Mouse (Mus musculus) brain, embryonic 14.5 days (tissue): ENCODE data around the gene Abcf2. TPM values are rescaled to one million over a fixed set of nuclear protein-coding genes. Genes with fewer than 3 reads are reported as not detected.

ENCODE experiments used
- DNase-seq: peaks from one replicate; pipeline ENCODE4 v3.0.0-alpha.2; 2011; ENCODE audit warnings: low read depth
- CTCF ChIP-seq: fragments of 200-500 bp; IDR thresholded peaks from 2 replicates; pipeline ENCODE4 v1.5.1; 2012; ENCODE audit warnings: inconsistent platforms, mild to moderate bottlenecking, moderate library complexity, borderline replicate concordance; ENCODE audit not compliant: insufficient read depth, insufficient read length; ENCODE audit errors: extremely low read depth
- POLR2A ChIP-seq: fragments of 200-500 bp; IDR thresholded peaks from 2 replicates; pipeline ENCODE4 v1.6.1; 2012; ENCODE audit warnings: mild to moderate bottlenecking, inconsistent platforms, borderline replicate concordance; ENCODE audit not compliant: poor library complexity, insufficient read depth, insufficient read length, severe bottlenecking; ENCODE audit errors: extremely low read depth
- polyA plus RNA-seq: library from polyadenylated mRNA; depleted of rRNA; stranded (reverse); fragments of >200 nt; gene quantifications from 2 replicates; pipeline ENCODE4 v1.2.3, GENCODE M21; 2012

Abcf2 gene
- polyA plus RNA-seq, 1 experiment = 75.5 TPM

GRCm38 (mm10) chr5:24600236-24600635 lies 23.0 kb upstream of the Abcf2 start:
- DNase-seq = no peak
- TF ChIP-seq CTCF = no peak
- TF ChIP-seq POLR2A = no peak

- no peak for DNase-seq
- TF ChIP-seq CTCF (no peak), POLR2A (no peak)
Measured at GRCm38 (mm10) chr5:24599137-24599536, 21.9 kb upstream of the Abcf2 start.

- TF ChIP-seq POLR2A = no peak
- TF ChIP-seq CTCF = peak; percentile 61; the same call in 1 of the 2 replicates
- peak; percentile 73 for DNase-seq
Measured at GRCm38 (mm10) chr5:24598570-24599006, 21.3 kb upstream of the Abcf2 start.

- DNase-seq = peak; percentile 70
- TF ChIP-seq CTCF = no peak
- no peak for TF ChIP-seq POLR2A
Measured at GRCm38 (mm10) chr5:24597901-24598569, 20.8 kb upstream of the Abcf2 start.

DNA sequence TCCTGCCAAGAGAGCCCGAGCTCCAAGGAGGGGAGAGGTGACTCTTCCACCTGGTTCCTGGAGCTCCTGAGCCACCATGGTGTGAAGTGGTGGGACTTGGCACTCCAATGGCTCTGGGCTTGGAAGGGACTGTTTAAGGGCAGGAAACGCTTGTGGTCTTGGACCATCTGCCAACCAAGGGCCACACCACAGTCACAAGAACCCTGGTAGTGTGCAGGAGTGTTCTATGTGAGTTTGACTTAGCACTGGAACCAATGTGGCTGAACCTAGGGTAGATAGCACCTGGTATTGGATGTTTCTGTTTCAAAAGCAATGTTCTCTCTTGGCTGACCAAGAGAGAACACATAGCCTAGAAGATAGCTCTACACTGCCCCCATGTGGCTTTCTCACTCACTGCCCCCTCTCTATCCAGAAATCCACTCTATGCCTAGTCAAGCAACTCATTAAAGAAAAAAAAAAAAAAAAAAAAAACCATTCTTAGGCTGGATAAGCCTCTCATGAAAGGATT lies 20.0 kb upstream of the Abcf2 start:
- peak; percentile 68; the same call in 1 of the 2 replicates for TF ChIP-seq CTCF
- TF ChIP-seq POLR2A = no peak

DNA sequence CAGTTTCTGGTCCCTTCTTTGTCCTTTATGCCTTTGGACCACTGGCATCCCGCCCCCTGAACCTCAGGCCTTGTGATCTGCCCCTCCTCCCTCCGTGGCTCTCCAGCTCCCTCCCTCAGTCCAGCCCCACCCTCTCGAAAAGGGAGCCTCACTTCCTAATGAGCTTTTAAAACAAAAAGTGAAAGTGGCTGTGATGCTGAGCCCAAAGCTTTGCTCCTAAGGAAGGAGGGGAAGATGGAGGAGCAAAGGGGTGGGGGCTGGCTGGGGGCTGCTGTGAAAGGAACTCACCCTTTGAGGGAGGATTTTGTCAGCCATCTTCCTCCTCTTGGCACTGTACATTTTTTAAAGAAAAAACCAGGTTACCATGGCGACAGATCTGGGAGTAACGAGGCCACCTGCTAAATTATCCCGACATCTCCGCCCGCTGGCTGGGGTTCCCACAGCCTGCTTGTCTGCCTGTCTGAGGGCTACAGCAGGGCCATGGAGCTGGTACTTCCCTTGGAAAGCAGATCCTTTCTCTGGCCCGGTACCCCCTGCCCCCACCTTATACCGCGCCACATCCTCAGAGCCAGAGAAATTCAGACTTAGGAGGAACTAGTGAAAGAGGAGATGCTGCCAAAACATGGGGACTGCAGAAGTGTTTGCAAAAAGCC lies 19.4 kb upstream of the Abcf2 start:
- DNase-seq = peak; percentile 96
- TF ChIP-seq POLR2A (no peak; the same call in 1 of the 2 replicates), CTCF (no peak)

More for the DNA sequence above, 20.0 kb upstream of the Abcf2 start:
- DNase-seq = peak; percentile 95

- no peak for DNase-seq
- 0 out of 2 replicates have a peak, but pooled peaks have one; percentile 1 for TF ChIP-seq CTCF
- no peak for TF ChIP-seq POLR2A
Measured at GRCm38 (mm10) chr5:24595786-24596380, 18.6 kb upstream of the Abcf2 start.

DNA sequence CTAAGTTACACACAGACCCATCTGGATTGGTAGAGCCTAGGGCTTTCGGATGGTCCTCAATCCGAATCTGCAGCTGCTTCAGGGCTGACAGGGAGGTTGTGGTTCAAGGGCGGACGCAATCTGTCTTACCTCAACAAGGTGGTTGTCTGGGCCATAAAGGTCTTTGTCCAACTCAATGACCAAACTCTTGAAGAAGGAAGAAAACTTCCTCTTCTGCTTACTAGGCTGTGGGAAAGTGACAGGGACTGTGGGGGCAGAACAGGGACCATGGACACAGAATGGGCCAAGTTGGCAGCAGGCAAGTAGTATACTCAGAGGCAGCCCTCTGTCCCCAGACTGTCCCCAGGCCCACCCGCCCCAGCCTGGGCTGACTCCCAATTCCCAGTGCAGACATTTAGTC lies 18.0 kb upstream of the Abcf2 start:
- no peak for DNase-seq
- no peak for TF ChIP-seq CTCF

DNA sequence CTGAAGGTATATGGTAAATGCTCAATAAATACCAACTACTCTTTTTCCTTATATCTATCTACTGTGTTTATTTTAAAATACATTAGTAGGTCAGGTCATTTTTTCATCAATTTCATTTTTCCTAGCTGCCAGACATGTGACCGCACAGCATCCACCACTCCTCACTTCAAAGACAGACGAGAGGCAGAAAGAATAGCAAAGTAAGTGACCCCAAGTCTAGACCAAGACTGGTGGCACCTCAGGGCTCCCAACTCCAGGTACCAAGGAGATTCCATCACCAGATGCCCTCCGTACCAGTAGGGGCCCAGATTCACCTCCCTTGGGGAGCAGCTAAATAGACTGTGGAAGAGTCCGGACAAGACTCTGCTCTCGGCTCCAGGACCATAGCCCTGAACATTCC lies 17.1 kb upstream of the Abcf2 start:
- TF ChIP-seq CTCF (no peak), POLR2A (no peak)
- no peak for DNase-seq

GRCm38 (mm10) chr5:24593928-24594327 lies 16.7 kb upstream of the Abcf2 start:
- no peak for TF ChIP-seq POLR2A
- no peak for TF ChIP-seq CTCF
- no peak for DNase-seq

DNA sequence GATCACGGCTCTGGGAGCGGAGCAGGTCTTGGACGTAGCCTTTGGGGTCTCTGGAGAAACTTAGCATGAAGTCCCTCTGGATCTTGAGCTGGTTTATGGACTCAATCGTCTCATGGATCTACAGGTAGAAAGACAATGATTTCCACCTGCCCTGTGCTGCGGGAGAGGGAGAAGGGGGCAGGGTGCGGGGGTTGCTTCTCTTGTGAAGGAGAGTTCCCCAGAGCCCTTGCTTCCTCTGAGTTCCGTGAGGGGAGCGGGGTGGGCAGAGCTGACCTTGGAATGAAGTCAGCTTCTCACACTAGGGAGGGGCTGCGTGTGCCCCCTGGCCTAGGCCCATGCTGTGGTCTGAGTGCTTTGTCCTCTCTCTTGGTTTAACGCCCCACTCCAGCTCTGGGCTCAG lies 16.0 kb upstream of the Abcf2 start:
- TF ChIP-seq POLR2A (no peak), CTCF (no peak)
- DNase-seq = no peak
